Mouse (Mus musculus): ENCODE measurements around the gene Adgra3. TPM values are rescaled to one million over a fixed set of nuclear protein-coding genes. Genes with fewer than 3 reads are reported as not detected.

Adgra3 gene
- polyA plus RNA-seq (2014; fragmentation: Nextera tagmentation; extraction: Ambion mirVana) = 44.9 and 45.5 TPM in 2 replicates

DNA sequence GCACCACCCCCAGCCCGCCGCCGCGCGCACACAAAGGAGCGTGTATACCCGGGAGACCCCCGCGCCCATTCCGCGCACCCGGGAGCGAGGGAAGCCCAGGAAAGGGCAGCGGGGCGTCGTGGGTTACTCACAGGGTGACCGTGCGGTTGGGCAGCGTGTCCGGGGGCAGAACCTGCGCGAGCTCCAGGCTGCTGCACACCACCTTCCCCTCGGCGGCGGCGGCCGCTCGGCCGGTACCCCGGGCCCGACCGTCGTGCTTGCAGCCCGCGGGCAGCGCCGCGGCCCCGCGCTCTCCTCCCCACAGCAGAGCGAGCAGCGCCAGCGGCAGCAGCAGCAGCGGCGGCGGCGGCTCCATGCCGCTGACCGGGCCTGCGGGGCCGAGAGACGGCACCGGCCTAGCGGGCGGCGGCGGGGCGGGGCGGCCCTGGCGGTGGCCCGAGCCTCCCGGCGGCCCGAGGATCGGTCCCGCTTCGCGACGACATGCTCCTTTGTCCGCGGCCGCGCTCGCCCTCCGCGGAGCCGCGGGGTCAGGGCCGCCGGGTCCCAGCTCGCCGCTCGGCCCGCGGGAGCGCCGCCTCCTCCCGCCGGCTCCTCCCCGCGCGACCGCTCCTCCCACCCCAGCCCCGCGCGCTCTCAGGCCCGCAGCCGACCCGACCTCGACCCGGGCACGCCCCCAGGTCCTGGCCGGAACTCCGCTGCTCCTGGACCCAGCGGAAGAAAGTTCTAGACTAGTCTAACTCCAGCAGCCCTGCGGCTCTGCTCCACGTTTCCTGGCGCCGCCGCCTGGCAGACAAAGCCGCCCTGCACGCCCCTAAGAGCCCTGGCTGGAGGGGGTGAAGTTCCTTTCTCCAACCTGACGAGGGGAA is at the start of gene Adgra3:
Gene Adgra3 (minus strand): TSS at position 586 of the 866 bp plus-strand sequence.
- no peaks in the 10 kb centered on the region for H3K36me3 ChIP-seq (ENCODE audit: insufficient read depth)
- peak; percentile 83 for DNase-seq
- H3K4me3 ChIP-seq (ENCODE audit: low read depth, low read length) = peak within 1 kb of the TSS; percentile 94
- peak; percentile 92 for ATAC-seq (ENCODE audit: insufficient read depth)
- H3K9me3 ChIP-seq (ENCODE audit: low read depth, low read length) = no peaks in the 10 kb centered on the region
- peak within 1 kb of the TSS; percentile 99 for H3K9ac ChIP-seq
- peak within 1 kb of the TSS; percentile 77 for H3K4me2 ChIP-seq
- peak; percentile 17; the same call in 1 of the 2 replicates for TF ChIP-seq CTCF (IDR thresholded peaks at IDR 0.05; ENCODE audit: low read depth)
- peak within 1 kb of the TSS; percentile 90 for H3K27ac ChIP-seq (ENCODE audit: low read depth)
- H3K4me1 ChIP-seq (ENCODE audit: insufficient read depth) = peaks cover 7% of the 10 kb centered on the region
- WGBS = under 1% methylated on average over 84 of the region's 113 CpGs
- H3K27me3 ChIP-seq (ENCODE audit: insufficient read depth, low read length) = no peaks in the 10 kb centered on the region

DNA sequence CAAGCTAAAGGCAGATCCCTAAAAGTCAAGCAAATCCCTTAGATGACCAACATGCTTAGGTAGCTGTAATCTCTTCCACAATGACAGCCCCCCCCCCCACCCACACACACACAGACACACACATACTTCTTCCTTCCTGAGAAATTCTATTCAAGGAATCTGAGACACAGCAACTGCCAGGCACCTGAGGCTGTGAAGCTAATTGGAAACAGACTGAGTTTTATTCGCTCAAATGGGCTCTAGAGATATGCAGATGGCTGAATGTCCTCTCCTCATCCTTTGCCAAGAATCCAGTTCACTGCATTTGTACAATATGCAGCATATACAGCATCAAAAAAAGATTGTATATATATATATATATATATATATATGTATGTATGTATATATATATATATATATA is 24.6 kb upstream of the Adgra3 start:
- 80% methylated on average over 1 of the region's 1 CpGs for WGBS
- no peak for DNase-seq
- H3K36me3 ChIP-seq (ENCODE audit: insufficient read depth) = no peaks in the 10 kb centered on the region
- ATAC-seq (ENCODE audit: insufficient read depth) = no peak
- no peaks in the 10 kb centered on the region for H3K4me1 ChIP-seq (ENCODE audit: insufficient read depth)
- no peak overlapping the region for H3K4me2 ChIP-seq
- no peak overlapping the region for H3K9ac ChIP-seq
- TF ChIP-seq CTCF (IDR thresholded peaks at IDR 0.05; ENCODE audit: low read depth) = no peak
- no peaks in the 10 kb centered on the region for H3K27me3 ChIP-seq (ENCODE audit: insufficient read depth, low read length)
- H3K9me3 ChIP-seq (ENCODE audit: low read depth, low read length) = no peaks in the 10 kb centered on the region
- no peak overlapping the region for H3K27ac ChIP-seq (ENCODE audit: low read depth)
- H3K4me3 ChIP-seq (ENCODE audit: low read depth, low read length) = no peak overlapping the region

DNA sequence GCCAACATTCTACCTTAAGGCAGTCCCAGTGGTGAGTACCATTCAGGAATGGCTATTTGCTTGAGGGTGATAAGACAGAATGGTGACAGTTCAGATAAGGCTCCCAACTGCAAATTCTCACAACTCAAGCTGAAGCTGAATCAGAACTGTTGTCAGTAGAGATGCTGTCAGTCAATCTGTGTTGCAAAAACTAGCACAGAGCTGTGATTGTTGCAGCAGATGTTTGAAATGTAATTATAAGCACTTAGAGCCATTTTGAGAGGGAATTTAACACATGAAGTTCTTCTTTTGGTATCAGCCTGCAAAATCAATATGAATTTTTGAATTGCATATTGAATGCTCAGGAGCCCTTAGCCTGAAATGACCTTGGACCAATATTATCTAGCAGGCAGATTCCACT is 15.4 kb upstream of the Adgra3 start:
- no peak for TF ChIP-seq CTCF (IDR thresholded peaks at IDR 0.05; ENCODE audit: low read depth)
- H3K9me3 ChIP-seq (ENCODE audit: low read depth, low read length) = no peaks in the 10 kb centered on the region
- no peak overlapping the region for H3K4me2 ChIP-seq
- H3K4me3 ChIP-seq (ENCODE audit: low read depth, low read length) = no peak overlapping the region
- H3K27ac ChIP-seq (ENCODE audit: low read depth) = no peak overlapping the region
- no peaks in the 10 kb centered on the region for H3K4me1 ChIP-seq (ENCODE audit: insufficient read depth)
- H3K9ac ChIP-seq = no peak overlapping the region
- DNase-seq (no peak), ATAC-seq (ENCODE audit: insufficient read depth) (no peak)
- H3K27me3 ChIP-seq (ENCODE audit: insufficient read depth, low read length) = no peaks in the 10 kb centered on the region
- no peaks in the 10 kb centered on the region for H3K36me3 ChIP-seq (ENCODE audit: insufficient read depth)

DNA sequence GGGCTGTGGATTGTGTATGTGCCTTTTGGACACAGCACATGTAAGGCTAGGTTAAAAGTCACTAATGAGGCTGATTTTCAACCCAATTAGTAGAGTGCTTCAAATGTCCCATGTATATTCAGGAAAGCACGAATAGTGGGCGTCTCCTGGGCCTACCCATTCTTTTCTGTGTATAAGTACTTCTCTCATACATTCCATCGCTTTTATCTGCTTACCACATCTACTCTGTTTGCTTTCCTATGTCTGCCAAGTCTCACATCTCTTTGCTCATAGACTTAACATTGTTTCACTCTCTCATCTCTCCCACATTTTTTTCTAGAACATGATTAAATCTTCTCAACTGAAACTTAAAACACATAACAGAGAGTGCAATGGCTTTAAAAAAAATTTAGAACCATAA is 5.4 kb upstream of the Adgra3 start:
- Histone ChIP-seq H3K9me3 (ENCODE audit: low read depth, low read length) (no peaks in the 10 kb centered on the region), H3K4me2 (no peak overlapping the region), H3K36me3 (ENCODE audit: insufficient read depth) (no peaks in the 10 kb centered on the region), H3K27ac (ENCODE audit: low read depth) (no peak overlapping the region), H3K4me3 (ENCODE audit: low read depth, low read length) (no peak overlapping the region), H3K4me1 (ENCODE audit: insufficient read depth) (no peaks in the 10 kb centered on the region), H3K9ac (no peak overlapping the region), H3K27me3 (ENCODE audit: insufficient read depth, low read length) (no peaks in the 10 kb centered on the region)
- 58% methylated on average over 3 of the region's 3 CpGs for WGBS
- no peak for TF ChIP-seq CTCF (IDR thresholded peaks at IDR 0.05; ENCODE audit: low read depth)
- DNase-seq = no peak
- ATAC-seq (ENCODE audit: insufficient read depth) = no peak

DNA sequence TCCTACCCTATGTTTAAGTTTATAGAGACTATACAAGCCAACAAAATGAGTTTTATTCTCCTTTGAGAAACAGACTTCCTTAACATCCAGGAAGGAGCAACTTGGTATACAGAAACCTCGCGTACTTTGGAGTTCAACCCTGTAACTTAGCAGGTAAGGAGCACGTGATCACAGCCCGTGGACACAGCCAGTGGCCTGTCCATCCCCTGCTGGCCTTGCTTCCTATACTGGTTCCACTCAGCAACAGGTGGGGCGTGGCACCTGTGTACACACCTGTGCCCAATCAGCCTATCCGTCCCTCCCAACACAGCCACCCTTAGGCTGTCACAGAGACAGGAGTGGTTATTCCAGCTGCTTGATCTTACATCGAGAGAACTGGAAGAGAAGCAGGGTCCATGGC is 780 bp upstream of the Adgra3 start:
- ATAC-seq (ENCODE audit: insufficient read depth) = peak; percentile 35; the same call in 1 of the 2 replicates
- DNase-seq = no peak
- H3K27ac ChIP-seq (ENCODE audit: low read depth) = peak overlapping the region; percentile 90; the same call in 1 of the 2 replicates
- no peak overlapping the region for H3K9ac ChIP-seq
- no peaks in the 10 kb centered on the region for H3K36me3 ChIP-seq (ENCODE audit: insufficient read depth)
- H3K27me3 ChIP-seq (ENCODE audit: insufficient read depth, low read length) = no peaks in the 10 kb centered on the region
- peaks cover 7% of the 10 kb centered on the region for H3K4me1 ChIP-seq (ENCODE audit: insufficient read depth)
- peak overlapping the region; percentile 77 for H3K4me2 ChIP-seq
- TF ChIP-seq CTCF (IDR thresholded peaks at IDR 0.05; ENCODE audit: low read depth) = no peak
- WGBS = 71% methylated on average over 7 of the region's 7 CpGs
- H3K9me3 ChIP-seq (ENCODE audit: low read depth, low read length) = no peaks in the 10 kb centered on the region
- H3K4me3 ChIP-seq (ENCODE audit: low read depth, low read length) = peak overlapping the region; percentile 94; the same call in 1 of the 2 replicates

DNA sequence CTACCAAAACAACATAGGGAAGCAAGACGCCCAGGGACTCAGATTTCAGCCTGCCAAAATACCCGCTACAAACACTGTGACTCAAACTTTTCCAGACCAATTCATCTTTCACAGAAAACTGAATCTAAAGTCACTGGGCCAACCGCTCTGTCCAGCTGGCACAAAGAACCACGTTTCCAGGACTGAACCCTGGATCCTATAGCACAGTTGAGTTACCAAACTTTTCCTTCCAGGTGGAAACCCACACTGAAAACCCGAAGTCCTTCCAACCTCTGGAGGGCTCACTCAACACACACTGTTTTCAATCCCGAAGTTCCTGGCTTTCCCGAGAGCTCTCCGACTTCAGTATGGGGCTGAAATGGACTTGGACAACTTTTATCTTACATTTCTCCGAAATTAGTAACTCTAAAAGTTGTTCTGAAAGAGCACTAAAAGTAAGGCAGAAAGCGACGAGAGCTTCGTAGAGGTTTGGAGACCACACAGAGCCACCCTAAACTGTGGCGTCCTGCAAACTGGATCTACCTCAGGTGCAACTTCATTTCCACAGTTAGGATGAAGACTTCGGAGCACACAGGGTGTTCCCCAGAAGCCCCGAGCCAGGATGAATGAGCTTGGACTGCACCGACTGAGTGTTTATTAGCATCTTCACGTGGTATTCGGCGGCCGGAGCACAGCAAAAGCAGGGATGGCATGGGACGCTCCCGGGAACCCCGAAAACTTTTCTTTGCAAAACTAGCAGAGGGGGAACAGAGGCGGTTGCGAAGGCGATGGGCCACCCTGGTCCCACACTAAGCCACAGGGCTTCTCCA is 990 bp downstream of the Adgra3 start:
- Histone ChIP-seq H3K9ac (peak overlapping the region; percentile 99), H3K36me3 (ENCODE audit: insufficient read depth) (no peaks in the 10 kb centered on the region), H3K4me2 (peak overlapping the region; percentile 77), H3K27me3 (ENCODE audit: insufficient read depth, low read length) (no peaks in the 10 kb centered on the region), H3K9me3 (ENCODE audit: low read depth, low read length) (no peaks in the 10 kb centered on the region), H3K4me3 (ENCODE audit: low read depth, low read length) (peak overlapping the region; percentile 94), H3K4me1 (ENCODE audit: insufficient read depth) (peaks cover 7% of the 10 kb centered on the region), H3K27ac (ENCODE audit: low read depth) (peak overlapping the region; percentile 90)
- ATAC-seq (ENCODE audit: insufficient read depth) (peak; percentile 34), DNase-seq (peak; percentile 68)
- TF ChIP-seq CTCF (IDR thresholded peaks at IDR 0.05; ENCODE audit: low read depth) = no peak
- under 1% methylated on average over 26 of the region's 26 CpGs for WGBS

DNA sequence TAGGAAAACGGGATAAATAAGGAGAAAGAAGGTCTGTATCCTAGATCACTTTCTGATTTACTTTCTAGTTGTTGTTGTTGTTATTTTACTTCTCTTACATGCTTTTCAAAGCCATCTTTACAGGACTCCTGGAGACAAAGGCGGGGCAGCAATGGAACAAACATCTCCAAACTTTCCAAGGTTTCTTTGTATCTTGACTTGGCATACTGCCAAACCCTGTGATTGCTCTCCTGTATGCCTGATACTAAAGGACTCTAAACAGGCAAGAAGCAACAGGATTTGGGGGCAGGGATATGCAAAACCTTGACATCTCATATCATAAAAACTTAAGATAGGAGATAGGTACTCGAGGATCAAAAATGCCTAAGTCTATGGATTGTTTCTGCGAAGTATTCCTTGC is 6.3 kb downstream of the Adgra3 start:
- WGBS = 65% methylated on average over 4 of the region's 4 CpGs
- no peak for TF ChIP-seq CTCF (IDR thresholded peaks at IDR 0.05; ENCODE audit: low read depth)
- H3K27ac ChIP-seq (ENCODE audit: low read depth) = 0 out of 2 replicates have a peak overlapping the region, but pooled peaks have one; percentile 24

More for the DNA sequence above, 6.3 kb downstream of the Adgra3 start:
- Histone ChIP-seq H3K4me1 (ENCODE audit: insufficient read depth) (peaks cover 12% of the 10 kb centered on the region), H3K36me3 (ENCODE audit: insufficient read depth) (peaks cover 5% of the 10 kb centered on the region; the same call in 1 of the 2 replicates), H3K9me3 (ENCODE audit: low read depth, low read length) (no peaks in the 10 kb centered on the region), H3K9ac (no peak overlapping the region), H3K4me2 (no peak overlapping the region), H3K27me3 (ENCODE audit: insufficient read depth, low read length) (no peaks in the 10 kb centered on the region), H3K4me3 (ENCODE audit: low read depth, low read length) (no peak overlapping the region)
- ATAC-seq (ENCODE audit: insufficient read depth) (no peak), DNase-seq (peak; percentile 55)
